Mouse (Mus musculus) MEL (cell line): ENCODE results near the gene Inpp4a. TPM values are rescaled to one million over a fixed set of nuclear protein-coding genes. Genes with fewer than 3 reads are reported as not detected.

Experiments
- DNase-seq: peaks from one replicate; pipeline ENCODE4 v3.0.0; 2011; ENCODE audit warnings: low read depth, low spot score
- H3K27ac ChIP-seq: 2 replicates; pipeline ENCODE4 v1.5.1; 2012; ENCODE audit warnings: low read depth, mild to moderate bottlenecking, control low read depth, low read length, moderate library complexity; ENCODE audit not compliant: control insufficient read depth
- H3K27me3 ChIP-seq, 2 experiments: fragments of 150-350 bp in 1 of 2; sonication (generic) in 1 of 2; 2 replicates each; pipeline ENCODE4 v1.6.1; 2012; ENCODE audit warnings: low read length in 2 of 2, mild to moderate bottlenecking in 2 of 2, improper control_type of control experiment in 1 of 2, moderate library complexity in 1 of 2; ENCODE audit not compliant: insufficient read depth in 2 of 2, control insufficient read depth in 1 of 2
- H3K36me3 ChIP-seq, 2 experiments: 2 replicates each; pipeline ENCODE4 v1.6.1; 2012 to 2014; ENCODE audit warnings: low read length in 2 of 2, improper control_type of control experiment in 1 of 2, inconsistent platforms in 1 of 2, mild to moderate bottlenecking in 1 of 2; ENCODE audit not compliant: insufficient read depth in 2 of 2, control insufficient read depth in 1 of 2
- H3K4me1 ChIP-seq, 2 experiments: fragments of 150-350 bp in 1 of 2; sonication (generic) in 1 of 2; 2 replicates each; pipeline ENCODE4 v1.6.1; 2012; ENCODE audit warnings: low read length in 2 of 2, improper control_type of control experiment in 1 of 2, mild to moderate bottlenecking in 1 of 2; ENCODE audit not compliant: insufficient read depth in 2 of 2, control insufficient read depth in 1 of 2
- H3K4me3 ChIP-seq, 2 experiments: fragments of 150-350 bp in 1 of 2; sonication (generic) in 1 of 2; 2 replicates each; pipeline ENCODE4 v1.5.1; 2012; ENCODE audit warnings: low read depth in 2 of 2, low read length in 2 of 2, mild to moderate bottlenecking in 2 of 2, moderate library complexity in 2 of 2, control low read depth in 1 of 2, improper control_type of control experiment in 1 of 2; ENCODE audit not compliant: control insufficient read depth in 1 of 2, insufficient read depth in 1 of 2
- H3K79me2 ChIP-seq: 2 replicates; pipeline ENCODE4 v1.6.1; 2012; ENCODE audit warnings: mild to moderate bottlenecking, low read length, moderate library complexity; ENCODE audit not compliant: control insufficient read depth, poor library complexity, insufficient read depth
- H3K9ac ChIP-seq: 2 replicates; pipeline ENCODE4 v1.6.1; 2012; ENCODE audit warnings: low read depth, mild to moderate bottlenecking, control low read depth, low read length, moderate library complexity; ENCODE audit not compliant: control insufficient read depth, poor library complexity, severe bottlenecking
- H3K9me3 ChIP-seq: fragments of 150-350 bp; sonication (generic); replicated peaks from 2 replicates; pipeline ENCODE4 v1.6.1; 2012; ENCODE audit warnings: mild to moderate bottlenecking, low read length, improper control_type of control experiment, moderate library complexity; ENCODE audit not compliant: insufficient read depth
- BHLHE40 ChIP-seq: IDR thresholded peaks from 2 replicates; pipeline ENCODE4 v1.6.1; 2012; ENCODE audit warnings: low read depth, mild to moderate bottlenecking, inconsistent platforms, low read length, improper control_type of control experiment, borderline replicate concordance
- CHD1 ChIP-seq: IDR thresholded peaks from 2 replicates; pipeline ENCODE4 v1.6.1; 2012; ENCODE audit warnings: low read depth, mild to moderate bottlenecking, inconsistent platforms, low read length, improper control_type of control experiment
- CHD2 ChIP-seq: IDR thresholded peaks from 2 replicates; pipeline ENCODE4 v1.6.1; 2011; ENCODE audit warnings: low read length, improper control_type of control experiment
- CTCF ChIP-seq, 3 experiments: IDR thresholded peaks in 2 of 3; conservative IDR thresholded peaks in 1 of 3; 2 replicates each; pipeline ENCODE4 v1.5.1; 2011 to 2012; ENCODE audit warnings: low read length in 3 of 3, low read depth in 2 of 3, mild to moderate bottlenecking in 2 of 3, improper control_type of control experiment in 1 of 3, inconsistent platforms in 1 of 3, mixed read lengths in 1 of 3, moderate library complexity in 1 of 3; ENCODE audit not compliant: control insufficient read depth in 1 of 3, insufficient read depth in 1 of 3, poor library complexity in 1 of 3, severe bottlenecking in 1 of 3
- E2F4 ChIP-seq: IDR thresholded peaks from 2 replicates; pipeline ENCODE4 v1.6.1; 2011; ENCODE audit warnings: low read depth, low read length, improper control_type of control experiment, borderline replicate concordance
- EP300 ChIP-seq, 2 experiments: IDR thresholded peaks; 2 replicates each; pipeline ENCODE4 v1.6.1; 2011; ENCODE audit warnings: improper control_type of control experiment in 2 of 2, low read length in 2 of 2, low read depth in 1 of 2, mild to moderate bottlenecking in 1 of 2
- GATA1 ChIP-seq: IDR thresholded peaks from 2 replicates; pipeline ENCODE4 v1.6.1; 2011; ENCODE audit warnings: low read depth, low read length, improper control_type of control experiment
- JUND ChIP-seq: IDR thresholded peaks from 2 replicates; pipeline ENCODE4 v1.6.1; 2011; ENCODE audit warnings: low read depth, mild to moderate bottlenecking, improper control_type of control experiment, low read length
- MAFK ChIP-seq: IDR thresholded peaks from 2 replicates; pipeline ENCODE4 v1.6.1; 2011; ENCODE audit warnings: low read depth, mild to moderate bottlenecking, low read length, improper control_type of control experiment, borderline replicate concordance
- MAX ChIP-seq: IDR thresholded peaks from 2 replicates; pipeline ENCODE4 v1.6.1; 2011; ENCODE audit warnings: low read length, improper control_type of control experiment
- MEF2A ChIP-seq: IDR thresholded peaks from 2 replicates; pipeline ENCODE4 v1.6.1; 2014; ENCODE audit warnings: low read depth, mild to moderate bottlenecking, inconsistent platforms, low read length, improper control_type of control experiment; ENCODE audit not compliant: poor library complexity, insufficient replicate concordance, severe bottlenecking; ENCODE audit errors: extremely low read depth
- MYB ChIP-seq: IDR thresholded peaks from 2 replicates; pipeline ENCODE4 v1.6.1; 2011; ENCODE audit warnings: mild to moderate bottlenecking, low read depth, low read length, improper control_type of control experiment
- POLR2A ChIP-seq, 2 experiments: IDR thresholded peaks; 2 replicates each; pipeline ENCODE4 v1.6.1; 2011 to 2012; ENCODE audit warnings: low read length in 2 of 2, mild to moderate bottlenecking in 2 of 2, control low read depth in 1 of 2, improper control_type of control experiment in 1 of 2, low read depth in 1 of 2, moderate library complexity in 1 of 2; ENCODE audit not compliant: control insufficient read depth in 1 of 2, insufficient read depth in 1 of 2, poor library complexity in 1 of 2
- RCOR1 ChIP-seq: IDR thresholded peaks from 2 replicates; pipeline ENCODE4 v1.6.1; 2012; ENCODE audit warnings: low read depth, mild to moderate bottlenecking, inconsistent platforms, low read length, improper control_type of control experiment
- TCF12 ChIP-seq: IDR thresholded peaks from 2 replicates; pipeline ENCODE4 v1.6.1; 2014; ENCODE audit warnings: low read depth, mild to moderate bottlenecking, inconsistent platforms, low read length, improper control_type of control experiment, moderate library complexity
- UBTF ChIP-seq: IDR thresholded peaks from 2 replicates; pipeline ENCODE4 v1.6.1; 2012; ENCODE audit warnings: low read depth, mild to moderate bottlenecking, inconsistent platforms, low read length, improper control_type of control experiment, moderate library complexity, borderline replicate concordance; ENCODE audit not compliant: insufficient read depth
- ZNF384 ChIP-seq: IDR thresholded peaks from 2 replicates; pipeline ENCODE4 v1.6.1; 2012; ENCODE audit warnings: low read depth, mild to moderate bottlenecking, inconsistent platforms, low read length, improper control_type of control experiment
- polyA plus RNA-seq, 2 experiments: library from polyadenylated mRNA; stranded (reverse) in 1 of 2; unstranded in 1 of 2; fragments of >175 nt in 1 of 2; fragments of >200 nt in 1 of 2; gene quantifications; 2 replicates each; pipeline versions ENCODE4 v1.2.1 to v1.2.4; 2012; ENCODE audit warnings: low replicate concordance in 2 of 2, low read depth in 1 of 2; ENCODE audit not compliant: insufficient read length in 2 of 2, insufficient read depth in 1 of 2, missing spikeins in 1 of 2
- total RNA-seq: library from RNA; depleted of rRNA; stranded (reverse); fragments of 300-350 nt; gene quantifications from 2 replicates; pipeline ENCODE4 v1.2.3, GENCODE M21; 2012

The Inpp4a gene
- total and polyA plus RNA-seq, 3 experiments: 1.6 to 5.0 TPM; not detected in 1

GRCm38 (mm10) chr1:37327311-37327710 is 27.6 kb downstream of the Inpp4a start:
- TF ChIP-seq MYB (no peak), CTCF (IDR thresholded peaks at IDR 0.05 in 2 of 3, conservative IDR thresholded peaks at IDR 0.05 in 1 of 3; ENCODE audit: control insufficient read depth in 1 of 3, insufficient read depth in 1 of 3, low read depth in 2 of 3, low read length in 3 of 3, poor library complexity in 1 of 3, severe bottlenecking in 1 of 3) (no peak), CHD1 (no peak), TCF12 (no peak), JUND (no peak), RCOR1 (no peak), BHLHE40 (no peak), ZNF384 (no peak), E2F4 (no peak), MAFK (no peak), CHD2 (no peak), MAX (no peak), GATA1 (no peak), MEF2A (no peak), UBTF (no peak), POLR2A (IDR thresholded peaks at IDR 0.05; ENCODE audit: control insufficient read depth in 1 of 2, insufficient read depth in 1 of 2, low read depth in 1 of 2, low read length in 2 of 2, poor library complexity in 1 of 2) (no peak), EP300 (IDR thresholded peaks at IDR 0.05; ENCODE audit: low read depth in 1 of 2, low read length in 2 of 2) (no peak)
- TF ChIP-seq, all 39 proteins: peak for 0
- no peaks in the 10 kb centered on the region for H3K36me3 ChIP-seq
- H3K27me3 ChIP-seq: no peaks in the 10 kb centered on the region
- no peaks in the 10 kb centered on the region for H3K4me1 ChIP-seq
- DNase-seq: no peak
- no peak overlapping the region for H3K9ac ChIP-seq
- no peak overlapping the region for H3K4me3 ChIP-seq
- H3K79me2 ChIP-seq: no peaks in the 10 kb centered on the region
- no peak overlapping the region for H3K27ac ChIP-seq
- H3K9me3 ChIP-seq: no peaks in the 10 kb centered on the region

DNA sequence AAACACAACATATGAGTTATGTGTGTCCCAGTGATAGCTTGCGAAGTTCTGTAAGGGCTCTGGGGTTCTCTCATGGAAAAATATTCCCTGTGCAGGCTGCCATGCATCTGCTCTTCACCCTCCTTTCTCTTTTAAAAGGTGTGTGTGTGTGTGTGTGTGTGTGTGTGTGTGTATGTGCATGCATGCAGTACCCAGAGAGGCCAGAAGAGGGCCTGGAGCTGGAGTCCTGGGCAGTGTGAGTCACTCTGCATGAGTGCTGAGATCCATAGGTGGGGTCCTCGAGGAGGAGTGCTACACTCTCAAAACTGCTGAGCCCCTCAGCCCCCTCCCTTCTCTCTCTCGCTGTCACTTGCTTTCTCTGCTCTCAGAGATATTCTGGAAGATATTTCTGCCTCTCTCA is 29.5 kb downstream of the Inpp4a start:
- no peak for DNase-seq

More for the DNA sequence above, 29.5 kb downstream of the Inpp4a start:
- no peak for TF ChIP-seq TCF12
- 0 out of 6 replicates have a peak, but pooled peaks of 1 of the 3 experiments have one; percentile 0 for TF ChIP-seq CTCF (IDR thresholded peaks at IDR 0.05 in 2 of 3, conservative IDR thresholded peaks at IDR 0.05 in 1 of 3; ENCODE audit: control insufficient read depth in 1 of 3, insufficient read depth in 1 of 3, low read depth in 2 of 3, low read length in 3 of 3, poor library complexity in 1 of 3, severe bottlenecking in 1 of 3)
- no peak for TF ChIP-seq RCOR1
- TF ChIP-seq UBTF: no peak
- no peak for TF ChIP-seq ZNF384
- no peaks in the 10 kb centered on the region for H3K27me3 ChIP-seq
- no peak overlapping the region for H3K27ac ChIP-seq
- no peaks in the 10 kb centered on the region for H3K79me2 ChIP-seq
- H3K4me3 ChIP-seq: no peak overlapping the region
- no peaks in the 10 kb centered on the region for H3K9me3 ChIP-seq
- no peaks in the 10 kb centered on the region for H3K4me1 ChIP-seq
- no peak overlapping the region for H3K9ac ChIP-seq
- no peaks in the 10 kb centered on the region for H3K36me3 ChIP-seq
